Mouse (Mus musculus) neural tube, embryonic 14.5 days (tissue): Measurements from ENCODE around the gene C8a. TPM values are rescaled to one million over a fixed set of nuclear protein-coding genes. Genes with fewer than 3 reads are reported as not detected.
A peak's percentile ranks its signal among the peaks of the same experiment; 100 is the strongest.

Experiments used
- ATAC-seq: fragments of 200-750 bp; cut with Nextera tagmentation; 2 replicates; pipeline ENCODE4 v1.8.0; 2017; ENCODE audit warnings: low read depth, mild to moderate bottlenecking, moderate TSS enrichment, moderate library complexity
- H3K27ac ChIP-seq: fragments of 300-500 bp; sonication (generic); 2 replicates; pipeline ENCODE4 v1.5.1; 2014; ENCODE audit warnings: low read depth, mild to moderate bottlenecking, control low read depth, low read length, moderate library complexity, mixed read lengths
- H3K27me3 ChIP-seq: fragments of 300-500 bp; sonication (generic); 2 replicates; pipeline ENCODE4 v1.6.1; 2014; ENCODE audit warnings: low read length; ENCODE audit not compliant: control insufficient read depth, insufficient read depth
- H3K36me3 ChIP-seq: fragments of 300-500 bp; sonication (generic); 2 replicates; pipeline ENCODE4 v1.6.1; 2014; ENCODE audit warnings: low read length, mixed read lengths; ENCODE audit not compliant: control insufficient read depth, insufficient read depth
- H3K4me1 ChIP-seq: fragments of 300-500 bp; sonication (generic); 2 replicates; pipeline ENCODE4 v1.6.1; 2014; ENCODE audit warnings: low read length; ENCODE audit not compliant: control insufficient read depth, insufficient read depth
- H3K4me2 ChIP-seq: fragments of 300-500 bp; sonication (generic); 2 replicates; pipeline ENCODE4 v1.6.1; 2014; ENCODE audit warnings: mild to moderate bottlenecking, low read depth, low read length, control low read depth
- H3K4me3 ChIP-seq: fragments of 300-500 bp; sonication (generic); 2 replicates; pipeline ENCODE4 v1.5.1; 2014; ENCODE audit warnings: low read depth, low read length, control low read depth, mixed read lengths
- H3K9ac ChIP-seq: fragments of 300-500 bp; sonication (generic); replicated peaks from 2 replicates; pipeline ENCODE4 v1.6.1; 2014; ENCODE audit warnings: low read depth, mild to moderate bottlenecking, control low read depth, low read length, mixed read lengths
- H3K9me3 ChIP-seq: fragments of 300-500 bp; sonication (generic); 2 replicates; pipeline ENCODE4 v1.6.1; 2016; ENCODE audit warnings: low read length; ENCODE audit not compliant: control insufficient read depth
- WGBS: fragments of 180-500 bp; shearing (Covaris S2); extraction: QIAGEN DNeasy Blood & Tissue Kit; methylation state at CpG from one replicate; pipeline ENCODE4 v1.1.7; 2014; 5-methylcytosine and 5-hydroxymethylcytosine counted together
- polyA plus RNA-seq: library from polyadenylated mRNA; unstranded; fragments of >200 nt; fragmentation: Nextera tagmentation; extraction: Ambion mirVana; gene quantifications from 2 replicates; pipeline ENCODE4 v1.2.1, GENCODE M21; 2014

Gene C8a
- not detected in 2 replicates for polyA plus RNA-seq

GRCm38 (mm10) chr4:104876323-104876722 is at the start of gene C8a:
TSS of gene C8a (minus strand) at chr4:104876398.
- no peaks in the 10 kb centered on the region for H3K9me3 ChIP-seq
- H3K4me2 ChIP-seq, result no peak within 1 kb of the TSS
- no peak within 1 kb of the TSS for H3K9ac ChIP-seq
- no peak within 1 kb of the TSS for H3K27ac ChIP-seq
- H3K36me3 ChIP-seq, result no peaks in the 10 kb centered on the region
- no peaks in the 10 kb centered on the region for H3K27me3 ChIP-seq
- no peaks in the 10 kb centered on the region for H3K4me1 ChIP-seq
- 87% methylated on average over 3 of the region's 3 CpGs for WGBS
- H3K4me3 ChIP-seq, result no peak within 1 kb of the TSS
- ATAC-seq, result no peak

GRCm38 (mm10) chr4:104925383-104925782 is 49.2 kb upstream of the C8a start:
- H3K36me3 ChIP-seq, result no peaks in the 10 kb centered on the region
- no peaks in the 10 kb centered on the region for H3K9me3 ChIP-seq
- no peak overlapping the region for H3K4me3 ChIP-seq
- H3K27ac ChIP-seq, result no peak overlapping the region
- 90% methylated on average over 5 of the region's 5 CpGs for WGBS
- no peaks in the 10 kb centered on the region for H3K4me1 ChIP-seq
- no peak overlapping the region for H3K9ac ChIP-seq
- no peaks in the 10 kb centered on the region for H3K27me3 ChIP-seq
- H3K4me2 ChIP-seq, result no peak overlapping the region
- no peak for ATAC-seq

GRCm38 (mm10) chr4:104918017-104918416 is 41.8 kb upstream of the C8a start:
- WGBS, result 87% methylated on average over 6 of the region's 6 CpGs
- H3K4me3 ChIP-seq, result no peak overlapping the region

GRCm38 (mm10) chr4:104914711-104915247 is 38.6 kb upstream of the C8a start:
- Histone ChIP-seq H3K27me3 (no peaks in the 10 kb centered on the region), H3K36me3 (no peaks in the 10 kb centered on the region), H3K9ac (no peak overlapping the region), H3K4me2 (no peak overlapping the region), H3K4me3 (no peak overlapping the region), H3K27ac (no peak overlapping the region), H3K4me1 (no peaks in the 10 kb centered on the region), H3K9me3 (no peaks in the 10 kb centered on the region)
- WGBS, result 62% methylated on average over 6 of the region's 6 CpGs
- ATAC-seq, result no peak

More at GRCm38 (mm10) chr4:104918017-104918416, 41.8 kb upstream of the C8a start:
- Histone ChIP-seq H3K36me3 (no peaks in the 10 kb centered on the region), H3K4me2 (no peak overlapping the region), H3K4me1 (no peaks in the 10 kb centered on the region), H3K27ac (no peak overlapping the region), H3K9me3 (no peaks in the 10 kb centered on the region), H3K27me3 (no peaks in the 10 kb centered on the region), H3K9ac (no peak overlapping the region)
- ATAC-seq, result no peak

- no peaks in the 10 kb centered on the region for H3K27me3 ChIP-seq
- no peak for ATAC-seq
- H3K27ac ChIP-seq, result no peak within 1 kb of the TSS
- no peaks in the 10 kb centered on the region for H3K4me1 ChIP-seq
- no peak within 1 kb of the TSS for H3K4me3 ChIP-seq
- no peaks in the 10 kb centered on the region for H3K9me3 ChIP-seq
- H3K36me3 ChIP-seq, result no peaks in the 10 kb centered on the region
- no peak within 1 kb of the TSS for H3K9ac ChIP-seq
- no peak within 1 kb of the TSS for H3K4me2 ChIP-seq
- WGBS, result 22% methylated on average over 23 of the region's 23 CpGs
Measured at GRCm38 (mm10) chr4:104913291-104914129, 37.3 kb upstream of the C8a start, which contains the start of gene Fyb2. TSS of gene Fyb2 (plus strand) at chr4:104913456.

- ATAC-seq, result peak; percentile 46; the same call in 1 of the 2 replicates
- Histone ChIP-seq H3K4me3 (no peak overlapping the region), H3K27me3 (no peaks in the 10 kb centered on the region), H3K4me1 (no peaks in the 10 kb centered on the region), H3K9ac (no peak overlapping the region), H3K27ac (no peak overlapping the region), H3K9me3 (no peaks in the 10 kb centered on the region), H3K36me3 (no peaks in the 10 kb centered on the region), H3K4me2 (no peak overlapping the region)
- WGBS, result 31% methylated on average over 7 of the region's 7 CpGs
Measured at GRCm38 (mm10) chr4:104911685-104912084, 35.5 kb upstream of the C8a start.

GRCm38 (mm10) chr4:104905049-104905448 is 28.9 kb upstream of the C8a start:
- H3K4me3 ChIP-seq, result no peak overlapping the region
- WGBS, result 88% methylated on average over 6 of the region's 6 CpGs
- no peak for ATAC-seq
- H3K9me3 ChIP-seq, result no peaks in the 10 kb centered on the region
- H3K36me3 ChIP-seq, result no peaks in the 10 kb centered on the region
- H3K27me3 ChIP-seq, result no peaks in the 10 kb centered on the region
- no peak overlapping the region for H3K4me2 ChIP-seq
- no peak overlapping the region for H3K9ac ChIP-seq
- H3K4me1 ChIP-seq, result no peaks in the 10 kb centered on the region
- no peak overlapping the region for H3K27ac ChIP-seq

GRCm38 (mm10) chr4:104902836-104903235 is 26.6 kb upstream of the C8a start:
- no peak for ATAC-seq
- 79% methylated on average over 2 of the region's 2 CpGs for WGBS

GRCm38 (mm10) chr4:104894004-104894734 is 18.0 kb upstream of the C8a start:
- Histone ChIP-seq H3K9me3 (no peaks in the 10 kb centered on the region), H3K4me1 (peaks cover 3% of the 10 kb centered on the region; the same call in 1 of the 2 replicates), H3K4me2 (no peak overlapping the region), H3K27ac (no peak overlapping the region), H3K36me3 (no peaks in the 10 kb centered on the region), H3K4me3 (no peak overlapping the region), H3K27me3 (no peaks in the 10 kb centered on the region), H3K9ac (no peak overlapping the region)
- no peak for ATAC-seq
- 59% methylated on average over 13 of the region's 13 CpGs for WGBS

More at GRCm38 (mm10) chr4:104902836-104903235, 26.6 kb upstream of the C8a start:
- no peaks in the 10 kb centered on the region for H3K36me3 ChIP-seq
- H3K27me3 ChIP-seq, result no peaks in the 10 kb centered on the region
- H3K4me2 ChIP-seq, result no peak overlapping the region
- H3K9ac ChIP-seq, result no peak overlapping the region
- no peak overlapping the region for H3K4me3 ChIP-seq
- H3K4me1 ChIP-seq, result no peaks in the 10 kb centered on the region
- H3K9me3 ChIP-seq, result no peaks in the 10 kb centered on the region
- H3K27ac ChIP-seq, result no peak overlapping the region
